Mouse (Mus musculus): ENCODE measurements around the gene Nek8.

The Nek8 gene

DNA sequence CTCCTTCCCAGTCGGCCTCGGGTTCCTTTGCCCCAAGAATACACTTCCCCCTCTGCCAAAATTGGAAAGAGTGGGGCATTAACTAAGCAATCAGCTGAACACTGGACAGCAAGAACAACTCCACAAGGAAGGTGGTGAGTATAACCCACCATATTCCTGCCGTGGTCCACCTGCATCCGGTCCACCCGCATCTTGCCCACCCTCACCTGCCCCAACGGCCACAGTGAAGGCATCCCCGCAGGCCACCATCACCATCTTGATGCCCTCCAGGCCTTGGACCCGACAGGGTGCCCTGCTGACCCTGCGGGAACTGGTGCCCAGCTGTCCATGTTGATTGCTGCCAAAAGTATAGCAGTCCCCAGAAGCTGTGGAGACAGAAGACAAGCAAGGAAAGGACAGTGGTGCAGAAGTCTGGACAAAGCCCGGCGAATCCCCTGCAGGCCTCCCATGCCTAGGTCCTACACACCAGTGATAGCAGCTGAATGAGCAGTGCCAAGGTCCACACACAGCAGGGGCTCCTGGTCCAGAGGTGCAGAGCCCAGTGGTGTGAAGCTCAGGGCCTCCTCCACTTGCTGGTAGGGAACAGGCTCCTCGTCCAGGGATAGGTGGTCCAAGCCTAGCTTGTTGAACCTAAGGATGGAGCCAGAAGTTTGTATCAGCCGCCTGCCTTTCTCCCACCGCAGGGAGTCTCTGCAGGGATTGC, 9.1 kb downstream of the Nek8 start:
- no peak for DNase-seq (ENCODE audit: extremely low read depth, low read depth)

GRCm38 (mm10) chr11:78166640-78167039, 9.8 kb downstream of the Nek8 start:
- DNase-seq (ENCODE audit: extremely low read depth, low read depth) = no peak

DNA sequence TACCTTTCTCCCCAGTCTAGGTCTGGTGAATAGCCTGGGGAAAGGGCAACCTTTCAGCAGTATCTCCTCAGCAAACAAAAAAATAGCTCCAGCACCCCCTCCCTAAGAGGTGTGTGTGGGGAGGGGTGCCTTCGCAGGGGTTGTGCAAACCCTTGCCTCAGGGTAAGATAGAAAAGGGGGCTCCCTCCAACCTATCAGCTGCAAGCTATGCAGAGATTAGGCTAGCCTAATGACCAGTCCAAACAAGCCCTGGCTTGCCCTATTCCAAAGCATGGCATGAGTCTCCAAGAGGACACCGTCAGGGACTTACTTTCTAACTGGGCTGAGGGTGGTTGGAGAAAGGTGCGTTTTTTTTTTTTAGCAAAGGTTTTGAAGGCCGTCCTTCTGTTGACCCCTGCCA, 10.3 kb downstream of the Nek8 start:
- no peak for DNase-seq (ENCODE audit: extremely low read depth, low read depth)

DNA sequence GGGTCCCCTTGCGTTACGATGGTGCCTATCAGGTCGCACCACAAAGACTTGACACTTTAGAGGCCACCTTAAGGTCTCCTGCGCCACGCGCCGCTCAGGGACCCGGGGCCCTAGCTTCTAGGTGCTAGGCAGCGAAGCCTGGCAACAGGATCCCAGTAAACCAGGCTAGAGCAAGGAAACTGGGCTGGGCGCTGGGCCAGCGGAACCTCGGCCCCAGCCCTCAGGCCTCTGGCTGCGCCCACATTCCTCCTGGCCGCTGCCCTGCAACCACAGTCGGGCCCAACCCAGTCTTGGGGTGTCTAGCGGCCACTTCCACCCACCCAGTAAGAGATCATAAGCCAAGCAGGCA, 10.7 kb downstream of the Nek8 start:
- no peak for DNase-seq (ENCODE audit: extremely low read depth, low read depth)

- DNase-seq (ENCODE audit: extremely low read depth, low read depth) = no peak
Observed at GRCm38 (mm10) chr11:78164924-78165760, 11.3 kb downstream of the Nek8 start, which contains the start of gene Traf4. TSS of gene Traf4 (minus strand) at chr11:78165589.

GRCm38 (mm10) chr11:78164604-78164923, 11.9 kb downstream of the Nek8 start:
- DNase-seq (ENCODE audit: extremely low read depth, low read depth) = no peak

GRCm38 (mm10) chr11:78163681-78164603, 12.5 kb downstream of the Nek8 start:
- DNase-seq (ENCODE audit: extremely low read depth, low read depth) = no peak

- DNase-seq (ENCODE audit: extremely low read depth, low read depth) = no peak
Observed at GRCm38 (mm10) chr11:78163045-78163444, 13.4 kb downstream of the Nek8 start.

DNA sequence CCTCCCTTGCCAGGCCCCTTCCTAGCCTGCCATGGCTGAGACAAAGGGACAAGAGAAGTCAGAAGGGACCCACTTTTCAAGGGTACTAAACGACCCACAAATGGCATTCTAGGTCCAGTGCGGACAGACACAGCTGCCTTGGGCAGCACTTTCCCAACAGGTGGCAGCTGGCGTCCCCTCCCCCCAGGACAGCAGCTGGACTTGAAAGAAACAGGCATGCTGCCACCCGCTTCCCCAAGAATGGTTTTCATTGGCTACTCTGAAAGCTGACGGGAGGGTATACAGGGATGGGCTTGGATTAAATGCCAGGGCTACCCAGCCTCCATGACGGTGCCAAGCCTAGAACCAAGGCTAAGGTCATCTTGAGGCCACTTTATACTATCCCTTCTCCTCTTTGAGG, 14.0 kb downstream of the Nek8 start:
- DNase-seq (ENCODE audit: extremely low read depth, low read depth) = no peak

- DNase-seq (ENCODE audit: extremely low read depth, low read depth) = no peak
Observed at GRCm38 (mm10) chr11:78161968-78162367, 14.5 kb downstream of the Nek8 start.

DNA sequence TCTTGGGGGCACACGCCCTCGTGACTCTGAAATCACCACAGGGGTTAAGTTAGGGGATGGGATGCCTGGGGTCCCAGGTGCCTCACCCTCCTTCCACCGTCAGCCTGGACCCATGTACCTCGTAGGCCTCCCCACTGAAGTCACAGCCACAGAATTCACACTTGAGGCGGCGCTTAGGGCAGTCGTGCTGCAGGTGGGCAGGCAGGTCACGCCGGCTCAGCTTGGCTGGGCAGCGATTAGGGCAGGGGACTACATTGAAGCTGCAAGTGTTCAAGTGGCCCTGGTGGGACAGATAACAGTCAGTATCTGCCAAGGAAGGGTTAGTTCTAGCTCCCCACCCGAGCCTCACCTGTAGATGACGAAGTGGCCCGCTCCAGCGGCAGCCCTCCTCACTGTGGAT, 15.3 kb downstream of the Nek8 start:
- DNase-seq (ENCODE audit: extremely low read depth, low read depth) = no peak

DNA sequence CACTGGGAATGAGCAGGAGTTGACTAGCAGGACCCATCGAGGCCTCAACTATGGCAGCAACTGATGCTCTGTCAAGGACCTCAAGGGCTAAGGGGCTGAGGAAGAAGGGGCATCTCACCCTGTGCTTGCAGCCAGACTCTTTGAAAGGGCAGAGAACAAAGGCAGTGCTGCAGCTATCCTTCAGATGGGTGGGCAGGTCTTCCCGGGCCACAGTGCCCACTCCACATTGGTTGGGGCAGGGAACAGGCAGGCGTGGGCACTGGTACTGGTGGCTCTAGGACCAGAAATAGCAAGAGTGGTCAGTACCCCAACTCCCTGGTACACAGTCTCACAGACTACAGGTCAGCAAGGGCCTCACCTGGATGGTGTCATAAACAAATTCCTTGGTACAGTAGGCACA, 15.8 kb downstream of the Nek8 start:
- DNase-seq (ENCODE audit: extremely low read depth, low read depth) = no peak

DNA sequence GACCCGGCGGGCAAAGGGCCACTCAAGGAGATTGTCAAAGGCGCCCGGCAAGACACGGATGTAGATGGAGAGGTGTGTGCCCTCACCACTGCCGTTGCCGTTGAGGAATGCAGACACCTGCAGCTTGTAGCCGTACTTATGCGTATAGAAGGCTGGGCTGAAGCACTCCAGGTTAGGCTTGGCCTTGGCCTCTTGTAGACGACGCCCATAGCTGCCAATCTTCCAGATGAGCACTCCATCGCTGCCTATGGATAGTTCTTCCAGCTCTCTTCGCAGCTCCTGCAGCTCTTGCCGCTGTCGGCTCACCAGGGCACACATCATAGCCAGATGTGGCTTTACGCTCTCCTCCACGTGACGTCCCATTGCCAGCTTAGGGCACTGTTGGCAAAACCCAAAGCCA, 16.3 kb downstream of the Nek8 start:
- no peak for DNase-seq (ENCODE audit: extremely low read depth, low read depth)

DNA sequence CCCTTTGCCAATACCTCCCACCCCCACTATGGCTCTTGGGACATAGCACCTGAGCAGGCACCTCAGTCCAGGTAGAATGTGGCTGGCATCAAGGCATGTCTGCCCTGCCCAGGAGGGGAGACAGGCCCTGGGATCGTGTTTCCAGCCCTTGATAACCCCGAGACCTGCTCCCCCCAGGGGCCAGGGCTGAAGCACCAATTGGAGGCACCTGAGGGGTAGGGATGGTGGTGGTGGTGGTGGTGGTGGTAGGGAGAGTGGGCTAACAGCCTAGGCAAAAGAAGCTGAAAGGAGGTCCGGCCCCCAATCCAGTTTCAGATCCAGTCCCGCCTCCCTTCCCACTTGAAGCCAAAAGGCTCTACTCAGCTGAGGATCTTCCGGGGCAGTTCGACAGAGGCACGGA, 16.9 kb downstream of the Nek8 start:
- DNase-seq (ENCODE audit: extremely low read depth, low read depth) = no peak

DNA sequence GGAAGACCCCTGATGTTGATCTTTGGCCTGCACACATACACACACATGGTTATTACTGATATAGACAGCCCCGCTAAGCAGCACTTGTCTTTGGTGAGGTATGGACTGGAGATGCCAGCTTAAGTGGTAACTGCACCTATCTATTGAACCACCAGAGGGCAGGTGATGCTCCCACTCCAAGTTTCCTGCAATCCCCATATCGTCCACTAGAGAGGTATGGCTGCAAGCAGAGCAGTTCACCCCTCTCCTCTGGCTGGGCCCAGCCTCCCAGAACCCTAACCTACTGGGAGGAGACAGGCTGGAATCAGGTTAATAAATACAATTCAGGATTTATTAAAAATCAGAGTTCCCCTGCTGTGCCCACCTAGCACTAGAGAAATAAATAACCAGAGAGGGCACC, 17.4 kb downstream of the Nek8 start:
- peak; percentile 72 for DNase-seq (ENCODE audit: extremely low read depth, low read depth)

- no peak for DNase-seq (ENCODE audit: extremely low read depth, low read depth)
Observed at GRCm38 (mm10) chr11:78156156-78156699, 20.2 kb downstream of the Nek8 start.

DNA sequence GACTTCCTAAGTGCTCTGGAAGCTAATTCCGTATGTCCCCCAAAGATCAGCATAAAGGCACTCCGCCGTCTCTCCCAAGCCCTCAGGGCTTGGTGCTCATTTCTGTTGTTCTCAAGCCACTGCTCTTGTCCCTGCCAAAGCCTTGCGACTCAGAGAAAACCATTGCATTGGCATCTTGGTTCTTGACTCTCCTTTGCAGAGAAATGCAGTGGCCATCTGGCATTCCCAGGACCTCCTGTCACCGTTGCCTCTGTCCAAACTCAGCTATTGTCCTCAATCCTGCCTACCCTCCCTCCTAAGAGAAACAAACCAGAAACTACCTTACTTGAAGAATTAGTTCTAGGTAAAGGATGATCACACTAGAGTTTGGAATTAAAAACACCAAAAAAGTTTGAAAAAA, 20.8 kb downstream of the Nek8 start:
- DNase-seq (ENCODE audit: extremely low read depth, low read depth) = no peak

DNA sequence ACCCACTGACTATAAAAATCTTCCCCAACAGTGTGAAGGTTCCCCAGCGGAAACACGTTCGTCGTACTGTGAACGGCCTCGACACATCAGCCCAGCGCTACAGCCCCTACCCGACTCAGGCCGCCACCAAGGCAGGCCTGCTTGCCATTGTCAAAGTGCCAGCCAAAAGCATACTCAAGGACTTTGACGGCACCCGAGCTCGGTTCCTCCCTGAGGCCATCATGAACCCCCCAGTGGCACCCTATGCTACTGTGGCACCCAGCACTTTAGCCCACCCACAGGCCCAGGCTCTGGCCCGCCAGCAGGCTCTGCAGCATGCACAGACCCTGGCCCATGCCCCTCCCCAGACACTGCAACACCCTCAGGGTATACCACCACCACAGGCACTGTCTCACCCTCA, 22.7 kb downstream of the Nek8 start:
- no peak for DNase-seq (ENCODE audit: extremely low read depth, low read depth)

DNA sequence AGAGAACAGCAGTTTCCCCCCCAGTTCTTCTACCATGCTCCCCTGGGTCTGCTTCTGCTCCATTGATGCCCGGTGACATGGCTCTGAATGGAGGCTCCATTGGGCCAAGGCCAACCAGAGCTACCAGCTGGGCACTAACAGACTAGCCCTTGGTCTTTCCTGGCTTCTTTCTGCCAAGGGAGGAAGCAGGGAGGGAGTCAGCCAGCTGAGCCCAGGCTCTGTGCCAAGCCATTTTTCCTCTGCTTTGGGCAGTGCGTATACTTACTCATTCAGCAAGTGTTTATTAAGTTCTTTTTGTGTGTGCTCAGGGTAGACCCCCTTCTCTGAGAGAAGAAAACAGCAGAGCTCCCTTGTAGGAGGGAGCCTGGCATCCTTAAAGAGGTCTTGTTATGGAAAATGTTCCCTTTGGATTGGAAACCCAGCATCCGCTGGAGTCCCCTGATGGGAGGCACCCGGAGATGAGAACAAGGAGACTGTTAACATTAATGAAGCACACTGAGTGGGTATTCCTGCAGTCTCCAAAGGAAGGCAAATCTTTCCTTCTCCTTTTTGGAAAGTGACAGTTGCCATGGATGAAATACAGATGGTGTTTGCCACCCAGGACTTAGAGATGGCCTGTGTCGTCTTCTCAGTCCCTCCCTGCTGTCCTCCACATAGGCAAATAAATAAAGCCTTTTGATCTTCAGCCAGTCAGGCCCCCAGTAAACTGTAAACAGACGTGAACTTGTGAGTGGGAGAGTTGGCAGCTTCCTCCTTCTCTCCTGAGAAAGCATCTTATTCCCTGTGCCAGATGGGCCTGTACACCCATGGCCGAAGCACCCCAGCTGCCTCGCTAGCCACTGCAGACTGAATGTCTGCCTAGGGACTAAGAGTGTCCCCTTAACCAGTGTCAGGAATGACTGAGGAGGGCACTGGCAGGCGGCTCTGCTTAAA, 23.9 kb downstream of the Nek8 start:
- no peak for DNase-seq (ENCODE audit: extremely low read depth, low read depth)

- DNase-seq (ENCODE audit: extremely low read depth, low read depth) = peak; percentile 53
Observed at GRCm38 (mm10) chr11:78151161-78151560, 25.3 kb downstream of the Nek8 start.

All from MEL-GATA-1-ER (cell line).